9 mouse cellular contexts compared by ENCODE assay signal in the genomic region with DNA sequence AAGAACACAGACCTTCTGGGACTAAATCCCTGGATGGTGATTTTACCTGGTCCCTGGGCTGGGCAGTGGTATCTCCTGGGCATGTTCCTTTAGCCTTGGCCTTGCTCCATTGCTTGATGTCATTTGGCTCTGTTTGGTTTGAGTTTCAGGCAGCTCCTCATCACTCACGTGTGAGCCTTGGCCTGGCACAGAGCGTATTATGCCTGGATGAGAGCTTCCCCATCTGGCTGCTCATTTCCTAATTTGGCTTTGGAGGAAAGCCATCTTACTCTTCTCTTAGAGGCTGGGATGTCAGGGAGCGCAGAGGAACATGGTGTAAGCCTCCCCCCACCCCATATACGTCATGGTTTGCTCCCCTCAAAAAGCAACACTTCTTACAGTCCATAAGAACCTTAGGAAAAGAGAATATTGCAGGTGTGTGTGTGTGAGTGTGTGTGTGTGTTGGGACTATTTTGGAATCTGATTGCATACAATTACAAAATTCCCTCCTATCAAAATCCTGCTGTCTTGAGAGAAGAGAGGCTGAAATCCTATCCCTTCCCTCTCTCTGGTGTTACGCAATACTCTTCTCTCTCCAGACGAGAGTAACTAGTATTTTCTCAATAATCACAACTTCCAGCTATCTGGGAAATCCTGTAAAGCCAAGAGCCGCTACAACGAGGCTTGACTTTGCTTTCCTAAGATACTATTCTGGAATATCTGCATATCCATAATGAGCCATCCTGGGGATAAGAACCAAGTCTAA.
A peak's percentile ranks its signal among the peaks of the same experiment; 100 is the strongest.
DNase-seq lines count a peak whose midpoint lies in the region; ATAC-seq lines count a peak whose summit lies in the region.
"Had no signal": no experiment of that assay in that cellular context is flagged by ENCODE, and none has a peak within 500 bp of the region (broad histone marks: within the 10 kb centered on the region; RNA-seq: fewer than 3 reads in every experiment).

No protein-coding gene starts in this region.

- peaks cover 3% of the 10 kb centered on the region; the same call in 1 of the 2 replicates for H3K4me1 ChIP-seq in lung, embryonic 16.5 days (replicated peaks; ENCODE audit: control insufficient read depth, insufficient read depth, low read length)

- 44% methylated on average over 8 of the region's 8 CpGs for WGBS in lung, embryonic 16.5 days

- DNase-seq in lung, postnatal 25 days (ENCODE audit: low spot score) = no peak
- DNase-seq in cerebellum, postnatal 10 days = peak; percentile 96
- DNase-seq in layer of hippocampus, postnatal 14 days (ENCODE audit: low spot score in 2 of 2) = peak; percentile 60 to 85
- DNase-seq in right cerebral cortex, postnatal 25 days = peak; percentile 50
- DNase-seq in embryo, embryonic 10 days (ENCODE audit: low spot score) = no peak

- H3K4me2 ChIP-seq in lung, embryonic 16.5 days (ENCODE audit: low read depth, low read length) = no peak overlapping the region

- no peak overlapping the region for H3K4me3 ChIP-seq in lung, embryonic 16.5 days (ENCODE audit: low read length)
- H3K4me3 ChIP-seq: myocyte had no signal

- H3K9me3 ChIP-seq in lung, embryonic 16.5 days (ENCODE audit: control insufficient read depth, low read length) = no peaks in the 10 kb centered on the region

- H3K27me3 ChIP-seq in lung, embryonic 16.5 days (ENCODE audit: control insufficient read depth, insufficient read depth, low read depth, low read length) = no peaks in the 10 kb centered on the region

- no peaks in the 10 kb centered on the region for H3K36me3 ChIP-seq in lung, embryonic 16.5 days (ENCODE audit: control insufficient read depth, insufficient read depth, low read length)

- ATAC-seq in lung, embryonic 16.5 days (ENCODE audit: low read depth) = peak; percentile 73
- no peak for ATAC-seq in granulocyte monocyte progenitor cell, adult 5-6 weeks (replicated peaks; ENCODE audit: poor library complexity, severe bottlenecking)
- ATAC-seq: intestine, embryonic 16.5 days had no signal

- H3K27ac ChIP-seq in lung, embryonic 16.5 days (ENCODE audit: low read length) = no peak overlapping the region

- no peak overlapping the region for H3K9ac ChIP-seq in lung, embryonic 16.5 days (ENCODE audit: low read length)

Comparison
In these comparisons a context has a peak if more than half of its experiments do, and no peak if none do; other contexts are left out.
1. DNase-seq: peak in cerebellum, postnatal 10 days (2 of 2), layer of hippocampus, postnatal 14 days (2 of 2) and right cerebral cortex, postnatal 25 days (single experiment); none in lung, postnatal 25 days (single experiment) and embryo, embryonic 10 days (single experiment).